Comparison of ENCODE assay signal across 10 mouse cellular contexts in the genomic region with DNA sequence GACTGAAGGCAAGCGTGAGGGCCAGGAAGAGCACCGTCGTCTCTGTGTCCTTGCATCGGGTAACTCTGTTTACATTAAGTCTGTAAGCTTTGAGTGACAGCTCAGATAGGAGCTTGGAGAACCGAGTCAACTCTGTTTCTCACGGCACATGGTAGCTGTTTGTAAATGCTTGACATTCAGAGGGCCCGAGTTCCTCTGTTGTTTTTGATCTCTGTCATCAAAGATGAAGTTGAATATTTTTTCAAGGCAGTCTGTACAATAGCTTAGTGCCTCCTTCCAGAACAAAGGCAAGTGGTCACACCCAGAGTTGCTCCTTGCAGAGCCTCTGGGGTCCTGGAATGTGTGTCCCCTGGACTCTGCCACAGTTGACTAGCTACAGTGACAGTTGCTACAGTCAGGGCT.
DNase-seq lines count a peak whose midpoint lies in the region; ATAC-seq and TF ChIP-seq lines count a peak whose summit lies in the region.
"Had no signal": no experiment of that assay in that cellular context is flagged by ENCODE, and none has a peak within 500 bp of the region (broad histone marks: within the 10 kb centered on the region; RNA-seq: fewer than 3 reads in every experiment).

No protein-coding gene starts in this region.

- TF ChIP-seq CTCF in lung, adult 2 months (IDR thresholded peaks at IDR 0.05; ENCODE audit: insufficient read depth, low read length): no peak

- TF ChIP-seq POLR2A in lung, adult 2 months (IDR thresholded peaks at IDR 0.05; ENCODE audit: borderline replicate concordance, extremely low read depth, low read depth, low read length): no peak

- H3K4me2 ChIP-seq in forebrain, embryonic 12.5 days: no peak overlapping the region
- no peak overlapping the region for H3K4me2 ChIP-seq in forebrain, embryonic 13.5 days
- H3K4me2 ChIP-seq in lung, embryonic 15.5 days: no peak overlapping the region

- no peak for DNase-seq in lung, adult 2 months
- no peak for DNase-seq in left cerebral cortex, postnatal 36 days (ENCODE audit: low spot score in 2 of 2)
- DNase-seq: kidney, adult 18-20 months had no signal

- intact Hi-C loops in left cerebral cortex, postnatal 36 days (cut with DNase I): no loop called here

- no peak overlapping the region for H3K9ac ChIP-seq in forebrain, embryonic 12.5 days
- no peak overlapping the region for H3K9ac ChIP-seq in forebrain, embryonic 13.5 days
- no peak overlapping the region for H3K9ac ChIP-seq in lung, embryonic 15.5 days

- H3K9me3 ChIP-seq in forebrain, embryonic 12.5 days: no peaks in the 10 kb centered on the region
- no peaks in the 10 kb centered on the region for H3K9me3 ChIP-seq in forebrain, embryonic 13.5 days (replicated peaks)
- no peaks in the 10 kb centered on the region for H3K9me3 ChIP-seq in lung, embryonic 15.5 days

- H3K36me3 ChIP-seq in forebrain, embryonic 12.5 days (replicated peaks): no peaks in the 10 kb centered on the region
- H3K36me3 ChIP-seq in forebrain, embryonic 13.5 days (ENCODE audit: poor library complexity, severe bottlenecking): no peaks in the 10 kb centered on the region
- H3K36me3 ChIP-seq in lung, embryonic 15.5 days: no peaks in the 10 kb centered on the region

- H3K4me3 ChIP-seq in forebrain, embryonic 12.5 days (replicated peaks): no peak overlapping the region
- H3K4me3 ChIP-seq in forebrain, embryonic 13.5 days: no peak overlapping the region
- H3K4me3 ChIP-seq in lung, embryonic 15.5 days: no peak overlapping the region
- no peak overlapping the region for H3K4me3 ChIP-seq in lung, adult 2 months (replicated peaks; ENCODE audit: extremely low read depth, low read depth, low read length)
- H3K4me3 ChIP-seq: megakaryocyte, embryonic 14.5 days had no signal

- 27% methylated on average over 7 of the region's 7 CpGs for WGBS in forebrain, embryonic 12.5 days
- WGBS in forebrain, embryonic 13.5 days: 28% methylated on average over 7 of the region's 7 CpGs
- 4% methylated on average over 7 of the region's 7 CpGs for WGBS in lung, embryonic 15.5 days
- 17% methylated on average over 7 of the region's 7 CpGs for whole genome bisulfite sequencing in lung, adult 2 months

- H3K27me3 ChIP-seq in forebrain, embryonic 12.5 days: peaks cover 4% of the 10 kb centered on the region; the same call in 1 of the 2 replicates
- H3K27me3 ChIP-seq in forebrain, embryonic 13.5 days: no peaks in the 10 kb centered on the region
- H3K27me3 ChIP-seq in lung, embryonic 15.5 days: no peaks in the 10 kb centered on the region
- H3K27me3 ChIP-seq: megakaryocyte, embryonic 14.5 days had no signal

- H3K4me1 ChIP-seq in forebrain, embryonic 12.5 days: peaks cover 17% of the 10 kb centered on the region
- peaks cover 6% of the 10 kb centered on the region for H3K4me1 ChIP-seq in forebrain, embryonic 13.5 days
- peaks cover 15% of the 10 kb centered on the region; the same call in 1 of the 2 replicates for H3K4me1 ChIP-seq in lung, embryonic 15.5 days
- peaks cover 41% of the 10 kb centered on the region for H3K4me1 ChIP-seq in lung, adult 2 months (ENCODE audit: control insufficient read depth, insufficient read depth, low read length)

- ATAC-seq in forebrain, embryonic 12.5 days (ENCODE audit: low FRiP score): no peak
- ATAC-seq in forebrain, embryonic 13.5 days: no peak
- no peak for ATAC-seq in lung, embryonic 15.5 days (ENCODE audit: borderline replicate concordance, extremely low read depth, low FRiP score, low TSS enrichment)
- peak; percentile 67 for ATAC-seq in activated CD4-positive, CD25-positive, alpha-beta regulatory T cell, adult 4 months
- ATAC-seq in inflammation-experienced regulatory T-cells, adult 6 months: peak; percentile 61
- no peak for ATAC-seq in megakaryocyte-erythroid progenitor cell, adult 5-6 weeks (replicated peaks; ENCODE audit: low FRiP score, low TSS enrichment, poor library complexity, severe bottlenecking)

- H3K27ac ChIP-seq in forebrain, embryonic 12.5 days: peak overlapping the region; percentile 50; the same call in 1 of the 2 replicates
- no peak overlapping the region for H3K27ac ChIP-seq in forebrain, embryonic 13.5 days
- peak overlapping the region; percentile 31; the same call in 1 of the 2 replicates for H3K27ac ChIP-seq in lung, embryonic 15.5 days

Comparison
In these comparisons a context has a peak if more than half of its experiments do, and no peak if none do; other contexts are left out.
1. ATAC-seq: peak in activated CD4-positive, CD25-positive, alpha-beta regulatory T cell, adult 4 months (single experiment) and inflammation-experienced regulatory T-cells, adult 6 months (single experiment); none in forebrain, embryonic 12.5 days (single experiment), forebrain, embryonic 13.5 days (single experiment), lung, embryonic 15.5 days (single experiment) and megakaryocyte-erythroid progenitor cell, adult 5-6 weeks (single experiment).